Mouse (Mus musculus) CH12.LX (cell line): ENCODE measurements around the gene Gm11492. TPM values are rescaled to one million over a fixed set of nuclear protein-coding genes. Genes with fewer than 3 reads are reported as not detected.

ENCODE experiments used
- DNase-seq: peaks from one replicate; pipeline ENCODE4 v3.0.0-alpha.2; 2013; ENCODE audit errors: extremely low read depth
- H3K27ac ChIP-seq: 2 replicates; pipeline ENCODE4 v1.5.1; 2012; ENCODE audit warnings: low read depth, mild to moderate bottlenecking, control low read depth, moderate library complexity; ENCODE audit not compliant: insufficient read depth
- H3K27me3 ChIP-seq: replicated peaks from 2 replicates; pipeline ENCODE3; 2012; ENCODE audit warnings: inconsistent platforms
- H3K36me3 ChIP-seq, 2 experiments: replicated peaks in 1 of 2; 2 replicates each; pipeline versions ENCODE3 to v1.6.1; 2012; ENCODE audit warnings: inconsistent platforms in 1 of 2, low read length in 1 of 2, mild to moderate bottlenecking in 1 of 2, mixed read lengths in 1 of 2, moderate library complexity in 1 of 2; ENCODE audit not compliant: control insufficient read depth in 1 of 2, insufficient read depth in 1 of 2
- H3K4me1 ChIP-seq, 2 experiments: 2 replicates each; pipeline ENCODE4 v1.6.1; 2012; ENCODE audit warnings: inconsistent platforms in 1 of 2, moderate library complexity in 1 of 2; ENCODE audit not compliant: insufficient read depth in 2 of 2, control insufficient read depth in 1 of 2
- H3K4me2 ChIP-seq: 2 replicates; pipeline ENCODE4 v1.6.1; 2012; ENCODE audit warnings: low read depth, mild to moderate bottlenecking, control low read depth; ENCODE audit not compliant: poor library complexity, insufficient read depth, severe bottlenecking
- H3K4me3 ChIP-seq, 3 experiments: fragments of 150-350 bp in 1 of 3; sonication (generic) in 1 of 3; replicated peaks in 1 of 3; 2 replicates each; pipeline versions ENCODE3 to v1.5.1; 2011 to 2012; ENCODE audit warnings: low read depth in 2 of 3, low read length in 2 of 3, mild to moderate bottlenecking in 2 of 3, moderate library complexity in 2 of 3, control low read depth in 1 of 3, improper control_type of control experiment in 1 of 3, inconsistent platforms in 1 of 3, mixed read lengths in 1 of 3; ENCODE audit not compliant: poor library complexity in 1 of 3
- H3K79me2 ChIP-seq: replicated peaks from 2 replicates; pipeline ENCODE4 v1.6.1; 2012; ENCODE audit warnings: mild to moderate bottlenecking, moderate library complexity; ENCODE audit not compliant: control insufficient read depth, poor library complexity, insufficient read depth, severe bottlenecking; ENCODE audit errors: extremely low read depth
- H3K9ac ChIP-seq: 2 replicates; pipeline ENCODE4 v1.6.1; 2012; ENCODE audit warnings: low read depth, mild to moderate bottlenecking, control low read depth, moderate library complexity; ENCODE audit not compliant: insufficient read depth
- H3K9me3 ChIP-seq: replicated peaks from 2 replicates; pipeline ENCODE3; 2012; ENCODE audit warnings: low read length, inconsistent platforms, mixed read lengths
- CTCF ChIP-seq, 2 experiments: IDR thresholded peaks in 1 of 2; conservative IDR thresholded peaks in 1 of 2; 2 replicates each; pipeline ENCODE4 v1.5.1; 2011 to 2012; ENCODE audit warnings: low read depth in 2 of 2, low read length in 2 of 2, improper control_type of control experiment in 1 of 2, inconsistent platforms in 1 of 2, mild to moderate bottlenecking in 1 of 2, moderate library complexity in 1 of 2
- E2F4 ChIP-seq: IDR thresholded peaks from 2 replicates; pipeline ENCODE4 v1.6.1; 2011; ENCODE audit warnings: low read depth, low read length, improper control_type of control experiment; ENCODE audit not compliant: insufficient replicate concordance
- EP300 ChIP-seq: IDR thresholded peaks from 2 replicates; pipeline ENCODE4 v1.6.1; 2011; ENCODE audit warnings: low read length, improper control_type of control experiment
- ETS1 ChIP-seq: conservative IDR thresholded peaks from 2 replicates; pipeline ENCODE4 v1.6.1; 2012; ENCODE audit warnings: low read depth, mild to moderate bottlenecking, inconsistent platforms, low read length, improper control_type of control experiment, moderate library complexity
- IRF4 ChIP-seq: IDR thresholded peaks from 2 replicates; pipeline ENCODE4 v1.6.1; 2014; ENCODE audit warnings: low read depth, mild to moderate bottlenecking, inconsistent platforms, low read length, improper control_type of control experiment
- JUN ChIP-seq: IDR thresholded peaks from 2 replicates; pipeline ENCODE4 v1.6.1; 2011; ENCODE audit warnings: low read depth, mild to moderate bottlenecking, low read length, improper control_type of control experiment, moderate library complexity; ENCODE audit not compliant: insufficient read depth
- KAT2A ChIP-seq: IDR thresholded peaks from 2 replicates; pipeline ENCODE4 v1.6.1; 2012; ENCODE audit warnings: low read length, improper control_type of control experiment, inconsistent platforms; ENCODE audit not compliant: insufficient replicate concordance
- MAFK ChIP-seq: IDR thresholded peaks from 2 replicates; pipeline ENCODE4 v1.6.1; 2011; ENCODE audit warnings: low read length, improper control_type of control experiment; ENCODE audit not compliant: insufficient replicate concordance
- MAZ ChIP-seq: IDR thresholded peaks from 2 replicates; pipeline ENCODE4 v1.6.1; 2012; ENCODE audit warnings: low read depth, mild to moderate bottlenecking, inconsistent platforms, low read length, improper control_type of control experiment, moderate library complexity
- MEF2A ChIP-seq: IDR thresholded peaks from 2 replicates; pipeline ENCODE4 v1.6.1; 2014; ENCODE audit warnings: low read depth, mild to moderate bottlenecking, inconsistent platforms, low read length, improper control_type of control experiment, borderline replicate concordance
- MXI1 ChIP-seq: IDR thresholded peaks from 2 replicates; pipeline ENCODE4 v1.6.1; 2011; ENCODE audit warnings: mild to moderate bottlenecking, low read depth, low read length, improper control_type of control experiment
- NRF1 ChIP-seq: IDR thresholded peaks from 2 replicates; pipeline ENCODE4 v1.6.1; 2014; ENCODE audit warnings: low read depth, mild to moderate bottlenecking, inconsistent platforms, low read length, improper control_type of control experiment, moderate library complexity
- RAD21 ChIP-seq: IDR thresholded peaks from 2 replicates; pipeline ENCODE4 v1.6.1; 2011; ENCODE audit warnings: low read depth, mild to moderate bottlenecking, low read length, improper control_type of control experiment, moderate library complexity
- RCOR1 ChIP-seq: conservative IDR thresholded peaks from 2 replicates; pipeline ENCODE4 v1.6.1; 2012; ENCODE audit warnings: low read depth, mild to moderate bottlenecking, inconsistent platforms, low read length, improper control_type of control experiment
- SMC3 ChIP-seq: IDR thresholded peaks from 2 replicates; pipeline ENCODE4 v1.6.1; 2011; ENCODE audit warnings: low read depth, low read length, improper control_type of control experiment
- TBP ChIP-seq: conservative IDR thresholded peaks from 2 replicates; pipeline ENCODE4 v1.6.1; 2011; ENCODE audit warnings: low read depth, low read length, improper control_type of control experiment
- TCF12 ChIP-seq: IDR thresholded peaks from 2 replicates; pipeline ENCODE4 v1.6.1; 2014; ENCODE audit warnings: low read depth, mild to moderate bottlenecking, inconsistent platforms, low read length, improper control_type of control experiment
- UBTF ChIP-seq: IDR thresholded peaks from 2 replicates; pipeline ENCODE4 v1.6.1; 2012; ENCODE audit warnings: low read depth, mild to moderate bottlenecking, inconsistent platforms, low read length, improper control_type of control experiment, moderate library complexity
- USF1 ChIP-seq: IDR thresholded peaks from 2 replicates; pipeline ENCODE4 v1.6.1; 2014; ENCODE audit warnings: low read depth, mild to moderate bottlenecking, inconsistent platforms, low read length, improper control_type of control experiment
- ZC3H11A ChIP-seq: IDR thresholded peaks from 2 replicates; pipeline ENCODE4 v1.6.1; 2012; ENCODE audit warnings: low read depth, mild to moderate bottlenecking, inconsistent platforms, low read length, improper control_type of control experiment
- ZNF384 ChIP-seq: IDR thresholded peaks from 2 replicates; pipeline ENCODE4 v1.6.1; 2012; ENCODE audit warnings: low read depth, low read length, improper control_type of control experiment, inconsistent platforms
- dilution Hi-C: fragments of 300-500 bp; cut with MboI; formaldehyde crosslinking; loops from 2 replicates; pipeline ENCODE4 v1.14.3; 2020; ENCODE audit warnings: low sequenced_read_pairs; ENCODE audit not compliant: extremely low pct_unique_long_range_greater_than_20kb, extremely low pct_ligation_motif_present
- in situ Hi-C: fragments of 300-500 bp; cut with MboI; formaldehyde crosslinking; loops from 3 replicates; pipeline ENCODE4 v1.14.3; 2019; ENCODE audit warnings: low sequenced_read_pairs, low pct_ligation_motif_present, low pct_unique_long_range_greater_than_20kb, mixed read lengths
- polyA plus RNA-seq: library from polyadenylated mRNA; unstranded; fragments of >175 nt; gene quantifications from 2 replicates; pipeline ENCODE4 v1.2.1, GENCODE M21; 2012; ENCODE audit warnings: low read depth; ENCODE audit not compliant: insufficient read length
- total RNA-seq, 2 experiments: library from RNA; depleted of rRNA; stranded (reverse); fragments of 300-350 nt in 1 of 2; fragments of >200 nt in 1 of 2; gene quantifications; 2 replicates each; pipeline ENCODE4 v1.2.3; 2012 to 2014

Gm11492 gene
- total and polyA plus RNA-seq, 3 experiments: not detected

GRCm38 (mm10) chr11:87527990-87528389, 38.5 kb upstream of the Gm11492 start:
- no peak overlapping the region for H3K4me3 ChIP-seq
- no peaks in the 10 kb centered on the region for H3K9me3 ChIP-seq
- no peak overlapping the region for H3K27ac ChIP-seq
- in situ Hi-C loops (no loop called here), dilution Hi-C loops (no loop called here)
- no peaks in the 10 kb centered on the region for H3K27me3 ChIP-seq
- H3K9ac ChIP-seq: no peak overlapping the region
- H3K4me1 ChIP-seq: peaks cover 7 to 40% of the 10 kb centered on the region in 2 experiments
- no peaks in the 10 kb centered on the region for H3K36me3 ChIP-seq
- no peak for TF ChIP-seq EP300
- TF ChIP-seq RCOR1: no peak
- no peak for TF ChIP-seq KAT2A
- TF ChIP-seq E2F4: no peak
- no peak for TF ChIP-seq MXI1
- no peak for TF ChIP-seq MAFK
- TF ChIP-seq TBP: no peak
- no peak for TF ChIP-seq USF1
- TF ChIP-seq NRF1: no peak
- TF ChIP-seq RAD21: peak; percentile 45
- TF ChIP-seq ETS1: no peak
- TF ChIP-seq CTCF (conservative IDR thresholded peaks at IDR 0.05 in 1 of 2, IDR thresholded peaks at IDR 0.05 in 1 of 2; ENCODE audit: low read depth in 2 of 2, low read length in 2 of 2): peak; percentile 64 to 65; a peak in 3 of 4 replicates
- no peak for TF ChIP-seq IRF4
- TF ChIP-seq SMC3: peak; percentile 30
- no peak for TF ChIP-seq TCF12
- TF ChIP-seq ZNF384: no peak
- TF ChIP-seq MEF2A: no peak
- peak; percentile 52 for DNase-seq
- H3K4me2 ChIP-seq: no peak overlapping the region
- H3K79me2 ChIP-seq: no peaks in the 10 kb centered on the region

GRCm38 (mm10) chr11:87531695-87532094, 34.8 kb upstream of the Gm11492 start:
- dilution Hi-C loops (no loop called here), in situ Hi-C loops (no loop called here)
- Histone ChIP-seq H3K4me1 (peaks cover 5 to 15% of the 10 kb centered on the region in 2 experiments), H3K79me2 (no peaks in the 10 kb centered on the region), H3K27me3 (no peaks in the 10 kb centered on the region), H3K36me3 (no peaks in the 10 kb centered on the region), H3K4me2 (no peak overlapping the region), H3K27ac (no peak overlapping the region), H3K9ac (no peak overlapping the region), H3K9me3 (no peaks in the 10 kb centered on the region), H3K4me3 (no peak overlapping the region)
- peak; percentile 43 for DNase-seq
- TF ChIP-seq ZC3H11A: no peak
- peak; percentile 46 to 71 for TF ChIP-seq CTCF (conservative IDR thresholded peaks at IDR 0.05 in 1 of 2, IDR thresholded peaks at IDR 0.05 in 1 of 2; ENCODE audit: low read depth in 2 of 2, low read length in 2 of 2)
- TF ChIP-seq SMC3: peak; percentile 23; the same call in 1 of the 2 replicates
- TF ChIP-seq IRF4: no peak
- TF ChIP-seq TBP: no peak
- no peak for TF ChIP-seq MAFK
- TF ChIP-seq MAZ: no peak
- TF ChIP-seq RAD21: peak; percentile 52
- no peak for TF ChIP-seq ETS1
- TF ChIP-seq TCF12: no peak
- TF ChIP-seq UBTF: no peak
- TF ChIP-seq NRF1: no peak
- TF ChIP-seq JUN: no peak
